Mouse (Mus musculus) CH12.LX (cell line): Measurements from ENCODE around the gene Cers6.

ENCODE experiments used
- CTCF ChIP-seq, 2 experiments: IDR thresholded peaks in 1 of 2; conservative IDR thresholded peaks in 1 of 2; 2 replicates each; pipeline ENCODE4 v1.5.1; 2011 to 2012; ENCODE audit warnings: low read depth in 2 of 2, low read length in 2 of 2, improper control_type of control experiment in 1 of 2, inconsistent platforms in 1 of 2, mild to moderate bottlenecking in 1 of 2, moderate library complexity in 1 of 2
- EP300 ChIP-seq: IDR thresholded peaks from 2 replicates; pipeline ENCODE4 v1.6.1; 2011; ENCODE audit warnings: low read length, improper control_type of control experiment
- NRF1 ChIP-seq: IDR thresholded peaks from 2 replicates; pipeline ENCODE4 v1.6.1; 2014; ENCODE audit warnings: low read depth, mild to moderate bottlenecking, inconsistent platforms, low read length, improper control_type of control experiment, moderate library complexity
- POLR2A ChIP-seq: IDR thresholded peaks from 2 replicates; pipeline ENCODE4 v1.6.1; 2011; ENCODE audit warnings: low read depth, mild to moderate bottlenecking, improper control_type of control experiment, low read length
- POLR2AphosphoS2 ChIP-seq: IDR thresholded peaks from 2 replicates; pipeline ENCODE4 v1.6.1; 2011; ENCODE audit warnings: low read depth, low read length, improper control_type of control experiment
- SIN3A ChIP-seq: IDR thresholded peaks from 2 replicates; pipeline ENCODE4 v1.6.1; 2012; ENCODE audit warnings: low read length, improper control_type of control experiment, inconsistent platforms
- TBP ChIP-seq: conservative IDR thresholded peaks from 2 replicates; pipeline ENCODE4 v1.6.1; 2011; ENCODE audit warnings: low read depth, low read length, improper control_type of control experiment
- TCF12 ChIP-seq: IDR thresholded peaks from 2 replicates; pipeline ENCODE4 v1.6.1; 2014; ENCODE audit warnings: low read depth, mild to moderate bottlenecking, inconsistent platforms, low read length, improper control_type of control experiment
- USF1 ChIP-seq: IDR thresholded peaks from 2 replicates; pipeline ENCODE4 v1.6.1; 2014; ENCODE audit warnings: low read depth, mild to moderate bottlenecking, inconsistent platforms, low read length, improper control_type of control experiment
- ZNF384 ChIP-seq: IDR thresholded peaks from 2 replicates; pipeline ENCODE4 v1.6.1; 2012; ENCODE audit warnings: low read depth, low read length, improper control_type of control experiment, inconsistent platforms

- TF ChIP-seq EP300, result no peak
- no peak for TF ChIP-seq SIN3A
- TF ChIP-seq NRF1, result no peak
- TF ChIP-seq TCF12, result no peak
- TF ChIP-seq POLR2A, result no peak
- no peak for TF ChIP-seq TBP
- TF ChIP-seq CTCF (conservative IDR thresholded peaks at IDR 0.05 in 1 of 2, IDR thresholded peaks at IDR 0.05 in 1 of 2; ENCODE audit: low read depth in 2 of 2, low read length in 2 of 2), result no peak
- TF ChIP-seq USF1, result no peak
- no peak for TF ChIP-seq ZNF384
- no peak for TF ChIP-seq POLR2AphosphoS2
Measured at GRCm38 (mm10) chr2:69035457-69035856, 174.2 kb downstream of the Cers6 start.
